Mouse (Mus musculus) cerebellum, adult 11 months (tissue): ENCODE data around the gene Pprc1.

ENCODE experiments used
- DNase-seq: peaks from one replicate; pipeline ENCODE4 v3.0.0; 2022

Gene Pprc1

GRCm38 (mm10) chr19:46056947-46057607 lies 12.4 kb downstream of the Pprc1 start:
- peak; percentile 71 for DNase-seq

- no peak for DNase-seq
These were observed 13.8 kb downstream of the Pprc1 start for GRCm38 (mm10) chr19:46058466-46058865.

- DNase-seq: no peak
These were observed 16.2 kb downstream of the Pprc1 start for GRCm38 (mm10) chr19:46060845-46061244.

- DNase-seq: no peak
These were observed 23.4 kb downstream of the Pprc1 start for GRCm38 (mm10) chr19:46068054-46068453.

GRCm38 (mm10) chr19:46073285-46073684 lies 28.6 kb downstream of the Pprc1 start:
- DNase-seq: no peak

GRCm38 (mm10) chr19:46074266-46074665 lies 29.6 kb downstream of the Pprc1 start:
- DNase-seq: no peak

- DNase-seq: peak; percentile 98
These were observed 31.2 kb downstream of the Pprc1 start, which contains the start of gene Nolc1 for GRCm38 (mm10) chr19:46075616-46076607. TSS of gene Nolc1 (plus strand) at chr19:46075863.

GRCm38 (mm10) chr19:46078535-46078934 lies 33.8 kb downstream of the Pprc1 start:
- no peak for DNase-seq

- no peak for DNase-seq
These were observed 40.5 kb downstream of the Pprc1 start for GRCm38 (mm10) chr19:46085185-46085584.

GRCm38 (mm10) chr19:46086337-46086736 lies 41.7 kb downstream of the Pprc1 start:
- DNase-seq: no peak

GRCm38 (mm10) chr19:46087871-46088270 lies 43.2 kb downstream of the Pprc1 start:
- DNase-seq: no peak

- DNase-seq: no peak
These were observed 47.0 kb downstream of the Pprc1 start for GRCm38 (mm10) chr19:46091641-46092040.

GRCm38 (mm10) chr19:46094144-46094543 lies 49.5 kb downstream of the Pprc1 start:
- DNase-seq: no peak

- no peak for DNase-seq
These were observed 50.6 kb downstream of the Pprc1 start for GRCm38 (mm10) chr19:46095291-46095690.

- no peak for DNase-seq
These were observed 51.7 kb downstream of the Pprc1 start for GRCm38 (mm10) chr19:46096396-46096795.

- no peak for DNase-seq
These were observed 54.9 kb downstream of the Pprc1 start for GRCm38 (mm10) chr19:46099561-46099960.

GRCm38 (mm10) chr19:46103437-46104186 lies 58.9 kb downstream of the Pprc1 start:
- DNase-seq: no peak

- DNase-seq: no peak
These were observed 59.5 kb downstream of the Pprc1 start for GRCm38 (mm10) chr19:46104187-46104557.

GRCm38 (mm10) chr19:46110214-46110613 lies 65.5 kb downstream of the Pprc1 start:
- DNase-seq: no peak

GRCm38 (mm10) chr19:46110781-46111180 lies 66.1 kb downstream of the Pprc1 start:
- no peak for DNase-seq

GRCm38 (mm10) chr19:46114617-46115016 lies 69.9 kb downstream of the Pprc1 start:
- DNase-seq: no peak

- no peak for DNase-seq
These were observed 74.8 kb downstream of the Pprc1 start for GRCm38 (mm10) chr19:46119458-46119857.

- DNase-seq: no peak
These were observed 76.2 kb downstream of the Pprc1 start for GRCm38 (mm10) chr19:46120872-46121271.
